Mouse (Mus musculus): ENCODE measurements around the gene Egfl7.

The Egfl7 gene

DNA sequence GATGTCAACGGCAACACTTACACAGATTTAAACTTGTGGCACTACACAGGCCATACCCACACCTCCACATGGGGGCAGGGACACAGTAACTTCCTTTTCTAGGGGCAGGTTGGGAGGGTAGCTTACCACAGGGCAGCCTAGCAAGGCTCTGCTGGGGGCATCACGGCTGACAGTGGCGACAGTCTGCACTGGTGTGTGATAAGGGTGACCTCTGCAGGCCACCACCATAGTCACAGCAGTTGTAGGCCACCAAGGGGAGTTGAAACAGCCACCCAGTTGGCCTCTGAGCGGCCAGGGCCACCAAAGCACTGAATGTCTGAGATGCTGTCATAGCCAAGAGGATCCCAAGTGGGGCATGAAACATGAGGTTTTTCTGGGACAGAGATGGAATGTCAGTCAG is 13.6 kb upstream of the Egfl7 start:
- DNase-seq (ENCODE audit: low read depth, low spot score): peak; percentile 48

DNA sequence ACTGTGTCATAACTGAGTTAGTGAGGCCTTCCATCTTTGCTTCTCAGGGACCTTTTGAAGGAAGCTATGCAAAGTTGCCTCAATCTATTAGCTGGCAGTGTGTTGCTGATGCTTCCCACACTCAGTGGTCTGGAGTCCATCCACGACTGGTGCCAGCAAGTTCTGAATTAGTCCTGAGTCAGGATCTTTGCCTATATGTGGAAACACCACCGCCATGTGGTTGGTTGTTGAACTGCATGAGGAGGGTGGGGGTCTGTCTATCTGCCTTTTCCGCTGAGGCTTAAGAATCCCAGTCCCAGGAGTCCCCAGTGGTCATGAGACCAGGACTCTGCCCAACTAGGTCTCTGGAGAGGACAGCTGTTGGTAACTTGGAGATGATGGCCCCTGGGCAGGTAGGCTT is 9.8 kb upstream of the Egfl7 start:
- DNase-seq (ENCODE audit: low read depth, low spot score): no peak

DNA sequence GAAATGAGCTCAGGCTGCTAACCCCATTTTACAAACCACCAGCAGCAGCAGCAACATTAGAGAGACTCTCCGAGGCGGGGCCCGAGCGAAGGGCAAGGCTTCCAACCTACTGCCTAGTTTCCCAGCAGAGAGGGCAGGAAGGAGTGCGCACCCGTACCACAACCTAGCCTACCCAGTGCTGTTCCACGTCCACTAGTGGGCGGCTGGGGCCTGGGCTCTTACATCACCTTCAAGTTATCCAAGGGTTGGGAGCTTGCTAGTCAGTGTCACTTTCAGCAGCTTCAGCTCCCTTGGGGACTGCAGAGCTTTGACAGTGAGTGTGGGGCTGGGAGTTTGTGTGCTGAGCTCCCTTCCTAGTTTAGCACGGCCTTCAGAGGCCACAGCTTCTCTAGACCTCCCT is 8.4 kb upstream of the Egfl7 start:
- no peak for DNase-seq (ENCODE audit: low read depth, low spot score)

DNA sequence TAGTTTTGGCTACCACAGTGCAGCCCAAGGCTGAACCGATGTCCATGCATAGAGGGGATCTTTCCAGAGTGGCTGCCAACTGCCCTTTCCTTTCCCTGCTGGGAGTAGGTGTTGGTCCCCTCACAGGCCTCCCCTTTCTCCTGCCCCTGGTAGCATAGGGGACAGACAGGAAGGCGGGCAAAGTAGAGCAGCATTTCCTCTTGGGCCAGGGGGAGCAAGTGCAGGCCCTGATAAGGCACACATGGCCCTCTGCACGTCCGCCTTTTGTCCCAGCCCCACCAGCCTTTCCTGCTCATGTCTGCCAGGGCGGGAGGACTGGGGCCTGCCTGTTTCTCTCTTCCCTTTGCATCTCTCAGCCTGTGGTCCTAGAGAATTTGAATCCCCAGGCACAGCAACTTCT is 8.0 kb upstream of the Egfl7 start:
- peak; percentile 44 for DNase-seq (ENCODE audit: low read depth, low spot score)

DNA sequence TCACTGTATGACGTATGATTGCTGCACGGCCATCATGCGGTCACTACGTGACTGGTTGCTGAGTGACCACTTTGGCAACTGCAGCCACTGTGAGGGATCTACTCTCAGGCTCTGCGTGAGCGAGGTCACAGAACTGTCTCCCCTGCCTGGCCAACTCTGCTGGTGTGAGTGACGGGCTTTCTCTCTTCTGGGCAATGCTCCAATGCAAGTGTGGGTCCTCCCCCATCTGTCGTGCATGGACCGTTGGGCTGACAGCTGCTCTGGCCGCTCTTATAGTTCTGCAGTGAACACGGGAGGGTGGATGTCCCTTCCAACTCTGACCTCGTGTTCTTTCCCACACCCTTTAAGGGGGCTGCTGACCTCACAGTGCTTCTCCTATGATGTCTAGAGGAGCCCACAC is 6.4 kb upstream of the Egfl7 start:
- DNase-seq (ENCODE audit: low read depth, low spot score): no peak

DNA sequence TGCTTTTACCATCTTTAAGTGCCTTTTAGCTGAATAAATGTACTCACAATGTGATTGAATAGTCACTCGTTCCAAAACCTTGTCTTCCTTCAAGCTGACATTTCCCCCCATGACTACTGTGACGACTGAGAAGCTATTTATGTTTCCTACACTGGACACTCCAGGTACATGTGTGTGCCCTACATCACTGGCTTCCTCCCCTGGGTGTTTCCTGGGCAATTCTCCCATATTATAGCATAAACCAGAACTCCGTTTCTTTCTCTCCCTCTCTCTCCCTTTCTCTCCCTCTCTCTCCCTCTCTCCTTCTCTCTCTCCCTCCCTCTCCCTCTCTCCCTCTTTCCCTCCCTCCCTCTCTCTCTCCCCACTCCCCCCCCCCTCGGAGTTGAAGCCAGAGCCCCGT is 6.0 kb upstream of the Egfl7 start:
- DNase-seq (ENCODE audit: low read depth, low spot score): no peak

DNA sequence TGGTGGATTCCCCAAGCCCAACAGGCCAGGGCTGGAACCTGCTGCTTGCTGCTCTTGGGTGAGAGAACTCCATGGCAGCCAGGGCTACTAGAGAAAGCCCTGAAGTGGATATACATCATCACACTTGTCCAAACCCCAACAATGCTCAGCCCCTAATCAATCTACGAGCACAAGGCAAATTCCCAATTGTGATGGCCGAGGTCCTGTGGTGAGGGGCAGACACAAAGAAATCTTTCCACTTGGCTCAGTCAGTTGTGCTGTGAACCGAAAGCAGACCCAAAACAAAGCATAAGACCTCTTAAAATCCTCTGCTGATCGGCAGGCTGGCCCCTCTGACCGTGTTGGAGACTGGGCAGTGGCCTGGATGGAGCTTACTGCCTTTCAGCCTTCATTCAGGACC is 5.0 kb upstream of the Egfl7 start:
- no peak for DNase-seq (ENCODE audit: low read depth, low spot score)

DNA sequence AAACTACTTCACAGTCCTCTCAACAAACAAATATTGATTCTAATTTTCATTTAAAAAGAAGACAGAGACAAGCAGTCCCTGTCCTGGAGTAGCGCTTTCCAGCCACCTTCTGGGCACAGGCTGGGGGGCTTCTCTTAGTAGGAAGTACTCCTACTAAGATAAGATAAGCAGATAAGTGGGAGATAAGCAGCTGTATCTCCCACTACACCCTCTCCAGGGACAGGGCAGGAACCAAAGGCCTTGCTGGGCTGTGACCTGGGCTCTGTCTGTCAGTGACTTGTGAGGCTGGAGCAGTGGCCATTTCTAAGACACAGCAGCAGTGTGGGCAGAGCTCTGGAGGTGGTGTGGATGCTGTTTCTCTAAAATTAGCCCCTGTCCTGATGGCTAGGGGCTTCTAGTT is 4.4 kb upstream of the Egfl7 start:
- DNase-seq (ENCODE audit: low read depth, low spot score): no peak

DNA sequence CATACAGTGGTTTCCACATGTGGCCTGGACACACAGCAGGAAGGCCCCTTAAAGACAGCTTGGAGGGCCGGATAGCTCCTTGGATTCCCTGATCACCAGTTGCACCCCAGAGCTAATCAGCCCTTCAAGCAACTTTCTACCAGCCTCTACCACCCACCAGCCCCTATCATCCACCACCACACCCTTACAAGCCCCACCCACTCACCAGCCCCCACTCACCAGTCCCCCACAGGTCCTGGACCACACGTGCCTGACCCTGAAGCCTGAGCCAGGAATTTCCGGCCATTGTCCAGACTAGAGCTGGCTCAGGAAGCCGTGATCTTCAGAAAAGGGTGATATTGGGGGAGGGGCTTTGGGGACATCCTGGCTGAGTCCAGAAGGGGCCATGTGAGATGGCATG is 3.9 kb upstream of the Egfl7 start:
- no peak for DNase-seq (ENCODE audit: low read depth, low spot score)

DNA sequence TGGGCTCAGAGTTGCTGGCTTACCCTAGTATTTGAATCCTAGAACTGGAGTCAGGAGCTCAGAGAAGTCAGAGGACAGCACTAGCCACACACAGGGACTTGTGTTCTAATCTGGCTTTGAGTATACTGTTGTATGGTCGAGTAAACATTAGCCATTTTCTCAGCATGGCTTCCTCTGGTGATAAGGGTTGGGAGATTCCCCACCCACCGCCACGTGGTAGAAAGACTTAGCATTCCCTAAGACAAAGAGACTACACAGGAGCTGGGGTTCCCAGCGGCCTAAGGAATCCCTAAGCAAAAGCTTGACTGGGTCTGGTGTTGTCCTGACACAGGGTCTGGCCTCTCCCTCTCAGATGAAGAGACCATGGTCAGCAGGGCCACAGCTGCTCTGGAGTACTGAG is 3.4 kb upstream of the Egfl7 start:
- DNase-seq (ENCODE audit: low read depth, low spot score): no peak

DNA sequence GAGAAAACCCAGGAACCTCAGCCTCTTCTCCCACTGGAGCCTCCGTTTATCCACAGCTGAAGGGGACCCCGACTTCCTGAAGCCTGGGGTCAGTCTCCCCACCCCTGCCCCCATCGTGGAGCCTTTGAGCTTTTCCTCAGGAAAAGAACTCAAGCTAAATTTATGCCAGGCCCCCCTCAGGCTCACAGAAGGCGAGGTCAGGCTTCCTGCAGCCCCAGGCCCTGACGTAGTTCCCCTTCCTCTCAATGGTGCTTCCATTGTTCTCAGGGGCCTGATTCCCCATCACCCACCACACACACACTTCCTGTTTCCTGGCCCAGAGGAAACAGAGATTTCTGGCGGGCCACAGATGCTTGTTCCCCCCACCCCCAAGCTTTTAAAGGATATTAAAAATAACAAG is 1.4 kb upstream of the Egfl7 start:
- DNase-seq (ENCODE audit: low read depth, low spot score): peak; percentile 53

DNA sequence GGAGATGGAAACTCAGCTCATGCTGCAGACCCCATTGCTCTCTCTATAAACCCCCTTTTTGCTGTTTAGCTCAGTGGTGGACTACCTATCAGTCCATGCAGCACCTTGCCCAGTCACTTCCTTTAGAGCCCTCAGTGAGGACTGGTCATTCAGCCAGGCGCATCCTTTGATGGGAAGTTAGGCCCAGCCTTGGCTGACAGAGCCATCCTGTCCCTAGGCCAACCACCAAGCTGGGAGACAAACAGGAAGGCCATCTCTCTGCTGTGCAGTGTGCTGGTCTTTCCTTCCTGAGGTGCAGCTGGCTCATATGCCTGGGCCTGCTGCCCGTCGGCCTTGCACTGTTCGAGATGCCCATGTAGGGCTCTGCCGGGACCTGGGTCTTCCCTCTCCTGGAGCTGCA is 937 bp downstream of the Egfl7 start:
- DNase-seq (ENCODE audit: low read depth, low spot score): no peak

DNA sequence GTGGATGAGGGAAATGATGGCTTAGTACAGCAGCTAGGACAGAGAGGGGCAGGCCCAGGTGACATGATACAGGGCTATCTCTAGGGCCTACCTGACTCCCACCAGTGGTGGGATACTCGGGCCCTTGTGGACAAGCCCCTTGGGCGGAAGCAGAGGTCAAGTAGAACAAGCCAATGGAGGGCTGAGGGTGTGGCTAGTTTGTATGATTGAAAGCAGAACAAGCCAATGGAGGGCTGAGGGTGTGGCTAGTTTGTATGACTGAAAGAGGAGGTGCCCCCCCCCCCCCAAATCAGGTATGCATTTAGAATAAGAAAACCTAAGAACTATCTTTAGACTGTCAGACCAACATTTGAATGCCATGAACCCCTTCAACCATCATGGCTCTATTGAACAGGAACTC is 2.4 kb downstream of the Egfl7 start:
- DNase-seq (ENCODE audit: low read depth, low spot score): no peak

DNA sequence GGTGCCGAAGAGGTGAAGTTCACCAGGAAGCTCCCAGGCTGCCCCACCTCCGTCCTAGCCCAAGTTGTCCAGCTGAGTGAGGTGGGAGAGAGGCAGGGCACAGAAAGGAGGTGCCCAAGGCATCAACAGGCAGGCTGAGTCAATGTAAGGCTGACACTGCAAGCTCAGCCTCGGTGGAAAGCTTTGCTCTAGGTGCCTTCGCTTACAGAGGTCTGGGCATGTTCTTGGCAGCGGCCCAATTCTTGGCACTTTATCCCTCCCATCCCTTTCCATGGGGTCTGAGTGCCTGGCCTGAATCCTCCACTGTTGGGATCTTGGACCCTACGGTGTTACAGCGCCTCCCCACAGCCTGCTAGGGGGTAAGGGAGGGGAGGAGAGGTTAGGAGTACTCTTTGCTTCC is 2.9 kb downstream of the Egfl7 start:
- no peak for DNase-seq (ENCODE audit: low read depth, low spot score)

DNA sequence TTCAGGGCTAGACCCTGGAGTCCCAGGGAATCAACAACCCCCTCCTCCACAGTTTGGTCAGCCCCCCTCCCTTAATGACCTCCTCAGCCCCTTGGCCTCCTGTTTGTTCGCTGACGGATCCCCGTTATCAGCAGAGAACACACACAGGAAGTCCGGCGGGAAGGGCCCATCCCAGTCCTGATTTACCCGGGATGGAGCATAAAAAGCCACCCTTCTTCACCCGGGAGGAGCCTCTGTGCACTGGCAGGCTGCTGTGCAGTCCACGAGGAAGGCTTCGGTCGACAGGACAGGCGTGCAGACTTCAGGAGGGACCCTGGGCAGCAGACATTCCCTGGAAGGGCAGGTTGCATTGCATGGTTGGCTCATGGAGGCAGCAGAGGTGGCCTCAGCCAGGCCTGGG is 3.8 kb downstream of the Egfl7 start:
- peak; percentile 58 for DNase-seq (ENCODE audit: low read depth, low spot score)

DNA sequence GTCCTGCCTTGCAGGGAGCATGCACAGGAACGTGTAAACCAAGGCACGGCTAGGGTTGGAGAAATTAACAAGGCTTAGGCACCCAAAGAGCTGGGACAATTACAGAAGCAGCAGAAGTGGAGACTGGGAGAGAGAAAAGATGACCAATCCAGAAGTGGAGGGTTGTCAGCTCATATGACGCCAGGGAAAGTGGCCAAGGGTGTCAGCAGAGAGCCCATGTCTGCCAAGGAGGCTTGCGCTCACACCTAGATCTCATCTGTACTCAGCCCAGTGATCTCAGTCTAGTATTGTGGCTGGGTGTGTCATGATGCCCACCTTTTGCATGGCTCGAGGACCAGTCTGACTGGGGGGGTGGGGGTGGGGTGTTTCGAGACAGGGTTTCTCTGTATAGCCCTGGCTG is 5.9 kb downstream of the Egfl7 start:
- no peak for DNase-seq (ENCODE audit: low read depth, low spot score)

DNA sequence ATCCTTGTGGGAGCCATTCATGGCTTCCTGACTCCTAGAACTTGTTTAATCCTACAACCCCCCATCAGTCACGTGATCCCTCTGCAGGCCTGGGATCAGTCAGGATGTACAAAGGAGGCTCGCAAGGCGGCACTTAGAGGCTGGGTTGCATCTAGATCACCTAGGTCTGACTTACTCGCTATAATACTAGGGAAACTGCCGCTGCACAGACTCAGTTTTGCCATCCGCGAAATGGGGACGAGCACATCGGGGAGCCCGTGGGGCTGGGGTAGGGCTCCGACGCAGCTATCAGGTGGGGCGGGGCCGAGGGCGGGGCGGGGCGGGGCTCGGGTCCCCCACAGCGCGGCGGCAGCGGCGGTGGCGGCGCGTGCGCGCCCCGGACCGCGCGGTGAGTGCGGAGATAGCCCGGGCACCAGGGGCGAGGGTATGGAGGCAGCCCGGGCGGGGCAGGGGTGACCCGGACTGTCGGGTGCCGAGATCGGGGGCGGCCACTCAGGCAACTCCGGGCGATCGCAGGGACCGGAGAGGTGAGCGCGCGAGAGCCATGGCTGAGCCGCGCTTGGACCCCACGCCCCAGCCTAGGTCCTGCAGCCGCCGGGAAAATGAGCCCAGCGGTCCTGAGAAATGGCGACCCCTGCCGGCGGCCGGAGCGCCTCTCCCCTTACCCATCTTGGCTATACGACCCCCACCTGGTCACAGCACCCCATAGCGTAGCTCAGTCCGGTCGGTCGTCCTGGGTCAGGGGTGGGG is 6.7 kb downstream of the Egfl7 start, which contains the start of gene Gm20532:
Gene Gm20532 (plus strand): TSS at position 346 of the 750 bp plus-strand sequence.
- no peak for DNase-seq (ENCODE audit: low read depth, low spot score)

DNA sequence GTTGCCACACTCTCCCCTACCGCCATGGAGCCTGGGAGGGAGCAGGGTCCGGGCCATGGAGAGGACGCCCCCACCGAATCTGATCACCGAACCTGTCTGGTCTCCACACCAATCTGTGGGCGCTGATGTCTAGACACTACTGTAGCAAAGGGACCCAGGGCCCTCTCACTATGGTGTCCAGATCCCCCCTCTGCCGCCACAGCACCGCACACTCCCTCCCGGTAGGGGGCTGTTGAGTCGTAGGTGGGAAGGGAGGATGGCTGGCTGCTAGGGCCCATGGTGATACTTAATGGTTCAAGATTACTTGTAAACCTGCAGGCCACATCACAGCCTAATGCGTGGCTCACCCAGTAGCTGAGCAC is 7.2 kb downstream of the Egfl7 start:
- DNase-seq (ENCODE audit: low read depth, low spot score): no peak

DNA sequence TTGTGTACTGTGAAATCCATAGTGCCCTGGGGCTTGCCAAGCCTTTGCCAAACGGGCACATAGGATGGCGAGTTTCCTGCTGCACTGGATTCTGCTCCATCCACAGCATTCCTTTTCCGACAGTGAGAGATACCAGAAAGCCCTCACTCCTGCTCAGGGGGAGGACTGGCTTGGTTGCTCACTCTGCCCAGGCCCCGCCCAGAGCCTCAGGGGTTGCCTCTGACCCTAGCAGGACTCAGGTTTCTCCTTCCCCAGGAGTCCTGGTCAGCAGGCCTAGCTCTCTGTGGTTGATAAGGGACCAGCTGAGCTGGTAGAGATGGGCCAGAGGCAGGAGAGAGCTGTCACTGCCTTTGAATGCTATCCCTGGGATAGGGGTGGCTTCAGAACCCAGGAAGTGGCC is 8.8 kb downstream of the Egfl7 start:
- DNase-seq (ENCODE audit: low read depth, low spot score): no peak

DNA sequence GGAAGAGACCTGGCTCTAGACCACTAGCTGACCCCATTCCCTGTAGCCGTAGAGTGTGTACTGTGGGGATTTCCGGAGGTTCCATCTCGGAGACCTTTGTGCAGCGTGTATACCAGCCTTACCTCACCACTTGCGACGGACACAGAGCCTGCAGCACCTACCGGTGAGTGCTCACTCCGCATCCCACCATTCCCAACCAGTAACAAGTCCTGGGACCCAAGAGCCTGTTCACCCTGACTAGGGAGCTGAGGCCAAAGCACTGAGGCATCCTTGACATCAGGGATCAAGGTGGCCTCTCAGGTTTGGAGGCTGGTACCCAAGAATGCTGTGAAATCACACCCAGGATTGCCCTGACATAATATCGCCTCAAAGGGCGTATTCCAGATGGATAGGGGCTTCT is 9.5 kb downstream of the Egfl7 start:
- no peak for DNase-seq (ENCODE audit: low read depth, low spot score)

DNA sequence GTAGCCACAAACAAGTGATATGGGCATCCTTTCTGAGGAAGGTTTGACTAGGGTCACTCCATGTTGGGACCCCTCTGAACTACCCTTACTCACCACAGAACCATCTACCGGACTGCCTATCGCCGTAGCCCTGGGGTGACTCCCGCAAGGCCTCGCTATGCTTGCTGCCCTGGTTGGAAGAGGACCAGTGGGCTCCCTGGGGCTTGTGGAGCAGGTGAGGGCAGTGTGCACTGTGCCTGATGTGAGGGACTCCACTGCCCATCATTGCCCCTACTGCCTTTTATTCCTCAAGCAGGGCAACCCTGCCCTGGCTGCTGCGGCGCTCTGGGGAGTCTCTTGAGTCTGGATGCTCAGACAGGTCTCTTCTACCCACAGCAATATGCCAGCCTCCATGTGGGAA is 10.5 kb downstream of the Egfl7 start:
- DNase-seq (ENCODE audit: low read depth, low spot score): no peak

DNA sequence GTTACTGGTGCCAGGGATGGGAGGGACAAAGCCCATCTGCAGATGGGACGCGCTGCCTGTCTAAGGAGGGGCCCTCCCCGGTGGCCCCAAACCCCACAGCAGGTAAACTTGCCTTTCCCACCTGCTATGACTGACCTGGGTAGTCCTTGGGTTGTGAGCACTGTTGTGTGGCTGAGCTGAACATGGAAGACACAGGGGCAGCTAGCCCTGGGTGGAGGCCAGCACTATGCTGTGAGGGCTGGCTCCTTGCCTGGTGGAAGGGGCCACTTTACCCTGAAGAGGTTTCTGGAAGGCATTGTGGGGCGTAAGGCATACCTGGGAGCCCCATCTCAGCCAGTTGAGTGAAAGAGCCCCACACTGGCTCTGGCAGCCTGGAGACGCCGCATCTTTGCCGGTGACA is 11.1 kb downstream of the Egfl7 start:
- no peak for DNase-seq (ENCODE audit: low read depth, low spot score)

DNA sequence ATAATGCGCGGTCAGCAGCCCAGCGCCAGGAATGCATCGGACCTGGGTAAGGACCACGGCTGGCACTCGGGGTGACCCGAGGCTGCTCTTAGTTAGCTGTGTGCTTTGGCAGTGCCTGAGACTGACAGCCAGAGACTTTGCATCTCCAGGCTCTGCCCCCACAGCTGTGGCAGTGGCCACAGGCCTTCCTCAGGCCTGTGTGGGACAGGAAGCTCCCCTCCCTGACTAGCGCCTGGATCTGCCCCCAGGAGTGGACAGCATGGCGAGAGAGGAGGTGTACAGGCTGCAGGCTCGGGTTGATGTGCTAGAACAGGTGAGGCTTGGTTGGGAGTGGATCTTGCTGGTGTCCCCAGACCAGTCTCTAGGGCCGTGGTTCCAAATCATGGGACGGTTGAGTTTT is 11.6 kb downstream of the Egfl7 start:
- no peak for DNase-seq (ENCODE audit: low read depth, low spot score)

Data from skeletal muscle tissue, adult 2 months (tissue).